Mouse (Mus musculus) left cerebral cortex, postnatal 10 days (tissue): ENCODE measurements around the gene Trex2. TPM values are rescaled to one million over a fixed set of nuclear protein-coding genes. Genes with fewer than 3 reads are reported as not detected.

Source experiments
- DNase-seq, 2 experiments: peaks; one replicate each; pipeline ENCODE4 v3.0.0; 2021 to 2022; ENCODE audit warnings: low spot score in 2 of 2, mixed read lengths in 1 of 2; ENCODE audit errors: extremely low spot score in 1 of 2
- intact Hi-C: fragments of 180-260 bp; cut with DNase I; formaldehyde crosslinking; loops from one replicate; pipeline ENCODE4 v1.15.1; 2025
- total RNA-seq, 2 experiments: library from RNA; stranded (reverse); gene quantifications; 2 replicates each; pipeline ENCODE4 v1.2.3; 2021

Gene Trex2
- not detected for total RNA-seq

GRCm38 (mm10) chrX:73435252-73435651, at the start of gene Trex2:
Trex2 (minus strand) TSS chrX:73435344.
- no peak for DNase-seq
- intact Hi-C loops, result loop anchor here (10.0 kb wide), 1 partner anchor 370 kb away; the partner anchor contains the start of gene Pnma3

DNA sequence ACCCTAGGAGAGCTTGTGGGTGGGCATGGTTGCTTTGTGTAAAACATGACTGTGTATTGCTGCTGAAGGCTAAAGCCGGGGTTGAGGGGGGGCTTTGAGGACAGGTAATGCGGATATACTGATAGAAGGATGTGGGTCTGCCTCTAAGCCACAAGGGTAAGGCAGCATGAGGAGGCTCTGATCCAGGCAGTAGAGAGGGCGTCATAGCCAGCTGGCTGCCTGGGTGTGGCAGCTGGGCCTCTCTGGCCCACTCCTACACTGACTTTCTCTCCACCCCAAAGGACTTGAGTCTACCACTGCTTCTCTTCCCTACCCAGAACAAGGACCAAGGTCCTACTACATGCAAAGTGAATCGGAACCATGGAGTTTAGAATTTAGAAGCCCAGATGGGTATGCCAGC, 49.7 kb upstream of the Trex2 start:
- no peak for DNase-seq
- intact Hi-C loops, result loop anchor here (10.0 kb wide), 1 partner anchor 420 kb away; the partner anchor contains the start of gene Pnma3

DNA sequence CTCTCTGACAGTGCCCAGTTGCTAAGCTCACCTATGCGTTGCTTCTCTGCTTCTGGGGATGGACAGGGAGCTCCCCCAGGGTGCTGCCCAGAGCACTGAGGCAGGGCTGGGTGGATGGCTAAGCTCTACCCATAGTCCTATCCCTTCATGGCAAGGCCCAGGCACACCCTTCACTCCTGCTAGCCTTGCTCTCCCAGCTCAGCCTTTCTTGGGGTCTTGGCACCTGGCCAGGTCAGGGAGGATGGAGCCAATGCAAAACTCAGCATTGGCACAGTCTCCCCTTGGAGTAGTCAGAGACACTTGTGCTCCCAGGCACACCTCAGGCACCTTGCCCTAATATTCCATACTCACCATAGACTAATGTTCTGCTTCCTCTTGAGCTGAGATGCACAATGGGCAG, 48.9 kb upstream of the Trex2 start:
- no peak for DNase-seq
- intact Hi-C loops, result loop anchor here (10.0 kb wide), 1 partner anchor 419 kb away; the partner anchor contains the start of gene Pnma3

GRCm38 (mm10) chrX:73483484-73483810, 48.3 kb upstream of the Trex2 start, which contains the start of gene Bgn:
Bgn (plus strand) TSS chrX:73483602.
- intact Hi-C loops, result loop anchor here (10.0 kb wide), 1 partner anchor 419 kb away; the partner anchor contains the start of gene Pnma3
- DNase-seq, result peak in 1 of 2 experiments; percentile 32

DNA sequence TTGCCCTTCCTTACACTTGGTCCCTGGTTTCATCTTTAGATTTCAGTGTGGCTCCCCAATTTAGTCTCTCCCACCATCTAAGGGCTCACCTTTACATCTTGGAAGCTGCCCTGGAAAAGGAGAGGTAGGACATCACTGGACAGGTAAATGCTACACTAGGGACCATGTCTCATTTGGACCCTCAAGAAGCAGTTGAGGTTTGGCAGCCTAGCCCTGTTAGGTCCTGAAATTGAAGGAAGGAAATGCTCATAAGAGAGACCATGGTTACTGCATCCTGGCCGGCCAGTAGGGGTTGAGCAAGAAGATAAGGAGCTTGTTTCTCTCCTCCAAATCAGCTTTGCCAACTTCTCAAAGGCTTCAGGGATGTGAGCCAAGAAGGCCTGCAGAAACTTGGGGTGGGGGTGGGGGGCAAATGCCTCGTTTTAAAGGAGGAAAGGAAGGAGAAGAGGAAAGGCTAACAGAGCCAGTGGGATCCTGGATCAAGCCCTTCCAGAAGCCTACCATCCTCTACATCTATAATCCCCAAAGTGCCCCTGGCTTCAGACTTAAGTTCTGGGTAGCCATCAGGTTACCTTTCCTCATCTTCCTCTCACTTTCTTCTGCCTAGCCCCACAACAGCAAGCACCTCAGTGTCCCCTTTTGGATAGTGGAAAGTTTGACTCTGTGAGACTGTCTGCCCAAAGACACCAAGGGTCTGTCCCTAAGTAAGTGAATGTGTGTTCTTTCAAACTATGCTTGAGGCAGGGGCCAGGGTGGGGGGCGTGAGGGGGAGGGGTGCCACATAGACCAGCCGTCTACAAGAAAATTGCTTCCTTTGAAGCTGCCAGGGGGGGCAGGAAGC, 47.7 kb upstream of the Trex2 start:
- DNase-seq, result no peak
- intact Hi-C loops, result loop anchor here (10.0 kb wide), 1 partner anchor 418 kb away; the partner anchor contains the start of gene Pnma3

DNA sequence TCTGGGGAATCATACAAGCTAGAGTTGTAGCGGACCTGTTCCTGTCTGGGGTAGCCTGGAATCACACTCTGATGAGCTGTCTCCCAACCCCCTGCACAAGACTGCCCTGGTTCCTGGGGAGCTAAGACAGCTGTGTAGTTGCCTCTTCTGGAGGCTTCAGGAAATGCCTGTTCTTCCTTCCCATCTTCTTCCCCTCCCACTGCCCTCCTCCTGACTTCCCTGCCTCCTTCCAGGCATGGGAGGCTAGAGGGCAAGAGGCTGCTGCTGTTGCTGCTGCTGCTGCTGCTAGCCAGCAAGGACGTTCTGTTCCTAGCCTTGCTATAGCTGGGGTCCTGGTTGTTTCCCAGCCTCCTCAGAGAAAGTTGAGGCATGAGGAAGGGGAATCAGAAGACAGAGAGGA, 45.2 kb upstream of the Trex2 start:
- intact Hi-C loops, result loop anchor here (10.0 kb wide), 1 partner anchor 416 kb away; the partner anchor contains the start of gene Pnma3
- no peak for DNase-seq

DNA sequence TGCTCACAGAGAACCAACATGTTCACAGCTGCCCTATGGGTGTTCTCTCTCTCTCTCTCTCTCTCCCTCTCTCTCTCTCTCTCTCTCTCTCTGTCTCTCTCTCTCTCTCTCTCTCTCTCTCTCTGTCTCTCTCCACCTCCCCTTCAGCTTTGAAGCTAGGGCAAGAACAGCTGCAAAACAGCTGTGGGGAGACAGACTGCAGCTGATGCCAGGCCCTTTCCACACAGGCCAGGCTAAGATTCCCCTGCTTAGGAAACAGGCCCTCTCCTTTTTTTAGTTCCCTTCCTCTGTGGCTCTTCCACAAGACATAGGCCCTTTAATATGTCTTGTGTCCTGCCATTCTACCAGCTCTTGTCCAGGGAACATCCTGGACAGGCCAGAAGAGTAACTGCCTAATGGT, 44.5 kb upstream of the Trex2 start:
- intact Hi-C loops, result loop anchor here (10.0 kb wide), 1 partner anchor 415 kb away; the partner anchor contains the start of gene Pnma3

GRCm38 (mm10) chrX:73477500-73477899, 42.4 kb upstream of the Trex2 start:
- no peak for DNase-seq
- intact Hi-C loops, result no loop called here

More for the DNA sequence above, 44.5 kb upstream of the Trex2 start:
- DNase-seq, result no peak

DNA sequence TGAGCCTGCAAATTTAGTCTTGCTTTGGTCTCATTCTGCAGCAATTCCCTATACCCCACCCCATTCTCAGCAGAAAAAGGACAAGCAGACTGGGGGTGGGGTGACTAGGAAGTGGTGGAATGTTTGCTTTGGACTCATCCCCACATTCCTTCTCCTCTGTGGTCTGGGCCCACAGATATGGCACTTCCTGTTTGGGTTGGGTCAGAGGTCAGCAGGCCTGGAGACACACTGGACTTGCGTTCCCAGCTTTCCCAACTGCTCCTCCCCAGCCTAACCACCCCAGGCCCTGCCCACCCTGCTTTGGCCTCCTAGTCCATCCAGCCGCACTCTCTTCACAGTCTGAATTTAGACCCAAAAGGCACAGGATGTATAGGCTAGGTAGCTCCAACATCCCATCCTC, 41.5 kb upstream of the Trex2 start:
- DNase-seq, result peak in 1 of 2 experiments; percentile 74
- intact Hi-C loops, result no loop called here

DNA sequence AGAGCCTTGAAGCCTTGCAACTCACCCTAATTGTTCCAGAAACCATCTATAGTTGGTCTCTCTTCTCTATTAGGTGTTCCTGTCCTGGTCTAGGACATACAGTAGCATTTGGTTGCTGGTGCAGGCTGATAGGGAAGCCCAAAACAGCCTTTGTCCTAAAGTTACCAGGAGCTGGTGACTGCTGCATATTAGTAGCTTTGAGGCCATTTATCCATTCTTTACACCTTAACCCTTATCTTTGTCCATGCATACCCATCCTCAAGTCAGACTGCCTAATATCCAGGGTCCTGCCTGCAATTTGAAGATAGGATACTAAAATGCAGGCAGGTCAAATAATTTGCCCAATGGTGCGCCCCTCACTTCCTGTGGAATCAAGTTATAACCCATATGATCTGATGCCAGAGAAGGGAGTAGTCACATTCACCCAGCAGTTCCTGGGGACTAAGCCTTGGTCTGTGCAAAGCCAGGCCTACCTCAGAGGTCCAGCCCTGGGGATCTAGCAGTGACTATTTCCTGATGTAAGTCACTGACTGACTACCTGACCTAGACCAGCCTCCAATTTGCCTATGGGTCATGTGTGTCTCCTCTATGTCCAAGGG, 40.6 kb upstream of the Trex2 start:
- intact Hi-C loops, result no loop called here
- DNase-seq, result no peak

GRCm38 (mm10) chrX:73474340-73475165, 39.4 kb upstream of the Trex2 start:
- peak in 1 of 2 experiments; percentile 22 for DNase-seq
- intact Hi-C loops, result no loop called here

DNA sequence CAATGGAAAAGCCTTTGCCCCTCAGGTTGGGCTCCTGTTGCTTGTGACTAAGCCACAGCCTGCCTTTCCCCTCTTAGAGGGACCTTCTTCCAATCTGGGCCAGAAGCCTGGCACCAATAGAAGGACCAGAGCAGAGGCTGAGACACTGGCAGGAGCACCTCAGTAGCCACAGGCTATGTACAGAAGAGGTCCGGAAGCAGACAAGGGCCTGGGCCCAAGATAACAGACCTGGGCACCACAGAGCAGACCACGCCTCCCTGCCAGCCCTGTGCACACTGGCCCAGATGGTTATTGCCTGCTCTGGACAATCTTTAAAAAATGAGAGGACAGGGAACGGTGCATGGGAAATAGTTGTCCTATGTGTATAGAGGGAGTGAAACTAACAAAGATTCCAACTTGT, 36.6 kb upstream of the Trex2 start:
- no peak for DNase-seq
- intact Hi-C loops, result no loop called here

GRCm38 (mm10) chrX:73468752-73469151, 33.6 kb upstream of the Trex2 start:
- no peak for DNase-seq
- intact Hi-C loops, result no loop called here

DNA sequence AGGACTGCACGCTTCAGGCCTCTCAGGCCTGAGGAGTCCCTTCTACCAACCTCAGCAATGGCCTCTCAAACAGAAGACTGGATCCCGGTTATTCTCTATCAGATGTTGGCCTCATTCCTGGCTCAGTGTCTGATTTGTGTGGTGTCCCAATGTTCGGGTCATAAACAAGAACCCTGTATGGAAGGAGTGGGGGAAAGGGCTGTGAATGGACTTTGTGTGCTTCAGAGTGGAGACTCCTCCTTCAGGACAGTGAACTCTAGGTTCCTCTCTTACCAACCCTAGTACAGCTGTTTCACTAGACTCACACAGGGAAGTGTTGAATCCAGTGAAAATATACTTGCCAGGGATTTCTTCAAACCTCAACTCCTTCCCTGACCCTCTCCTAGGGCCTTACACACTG, 33.2 kb upstream of the Trex2 start:
- DNase-seq, result no peak
- intact Hi-C loops, result no loop called here

DNA sequence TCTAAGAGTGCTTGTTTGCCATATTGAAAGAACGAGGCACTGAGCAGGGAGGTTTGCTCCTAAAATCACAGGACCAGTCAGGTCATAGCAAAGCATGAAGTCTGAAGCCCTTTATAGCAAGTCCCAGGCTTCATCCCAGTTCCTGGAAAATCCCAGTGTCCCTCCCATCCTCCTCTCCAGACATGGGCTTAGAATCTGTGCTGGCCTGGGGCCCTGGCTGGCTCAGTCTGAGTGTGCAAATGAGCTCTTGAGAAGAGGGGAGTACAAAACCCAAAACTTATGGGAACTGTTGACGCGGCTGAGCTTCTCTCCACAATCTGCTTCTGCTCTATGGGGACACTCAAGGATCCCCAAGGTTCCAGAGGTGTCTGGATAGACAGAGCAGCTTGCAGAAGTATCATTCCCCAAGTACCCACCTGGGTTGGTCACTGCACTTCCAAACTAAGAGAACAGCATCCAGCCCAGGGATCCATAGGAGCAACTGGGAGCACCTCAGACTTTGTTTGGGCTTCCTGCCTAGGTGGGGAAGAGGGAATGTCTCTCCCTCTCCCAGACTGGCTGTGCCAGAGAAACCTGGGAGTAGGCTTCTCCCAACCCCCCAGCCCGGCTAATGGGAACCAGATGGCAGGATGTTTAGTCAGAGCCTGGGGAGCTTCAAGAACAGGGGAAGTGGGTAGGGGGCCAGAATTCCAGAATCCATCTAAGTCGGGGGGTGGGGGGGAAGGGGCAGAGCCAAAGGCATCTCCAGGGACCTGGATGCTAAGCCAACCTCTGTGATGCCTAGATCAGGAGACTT, 32.5 kb upstream of the Trex2 start:
- intact Hi-C loops, result no loop called here
- peak in 1 of 2 experiments; percentile 67 for DNase-seq

DNA sequence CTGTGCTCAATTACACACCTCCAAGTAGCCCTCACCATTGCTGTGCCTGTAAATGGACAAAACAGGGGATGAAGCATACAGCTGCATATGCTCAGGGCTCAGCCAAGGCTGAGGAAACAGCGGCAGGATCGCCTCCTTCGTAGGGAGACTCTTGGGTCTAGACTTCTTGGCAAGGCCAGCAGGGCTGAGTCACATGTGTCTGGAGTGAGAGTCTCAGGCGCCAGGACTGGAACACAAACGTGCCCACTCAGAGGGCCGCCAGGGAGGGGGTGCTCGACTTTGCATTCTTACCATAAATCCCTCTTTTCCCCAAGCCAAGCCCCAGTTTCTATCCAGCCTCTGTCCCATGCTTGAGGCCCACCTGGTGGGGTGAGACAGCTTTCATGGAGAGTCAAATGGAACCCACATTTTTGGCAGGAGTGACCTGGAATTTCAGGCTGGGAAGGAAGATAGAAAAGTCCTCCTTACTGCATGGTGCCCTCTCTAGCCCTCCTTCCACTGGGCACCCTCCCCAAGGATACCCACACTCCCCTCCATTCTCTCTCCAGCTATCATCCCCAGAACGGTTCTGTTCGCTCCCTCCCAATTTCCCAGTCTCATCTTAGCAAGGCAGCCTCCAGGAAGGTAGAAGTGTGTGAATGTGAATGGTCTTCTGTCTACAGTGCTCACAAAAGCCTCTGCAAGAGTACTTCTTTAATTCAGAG, 30.5 kb upstream of the Trex2 start:
- peak; percentile 16 to 48 for DNase-seq
- intact Hi-C loops, result no loop called here

DNA sequence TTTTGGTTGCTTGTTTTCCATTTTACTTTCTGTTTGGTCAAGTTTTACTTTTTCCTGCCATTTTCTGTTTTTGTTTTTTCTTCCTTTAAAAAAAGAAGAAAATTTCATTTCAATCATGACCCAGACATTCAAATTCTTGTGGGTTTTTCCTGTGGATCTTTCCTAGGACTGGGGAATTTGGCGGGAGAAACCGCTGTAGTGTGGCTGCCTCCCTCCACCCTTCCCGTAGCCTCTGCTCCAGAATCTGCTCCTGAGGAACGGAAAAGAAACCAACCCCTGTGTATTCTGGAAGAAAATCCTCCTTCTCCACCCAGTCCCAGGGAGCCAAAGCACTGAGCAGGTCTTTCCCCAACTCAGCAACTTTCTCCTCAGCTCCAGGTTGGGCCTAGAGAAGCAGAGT, 25.6 kb upstream of the Trex2 start:
- intact Hi-C loops, result no loop called here
- DNase-seq, result no peak
